Mouse (Mus musculus) liver, embryonic 14.5 days (tissue): ENCODE measurements around the gene Angel1. TPM values are rescaled to one million over a fixed set of nuclear protein-coding genes. Genes with fewer than 3 reads are reported as not detected.

Source experiments
- ATAC-seq: fragments of 200-750 bp; cut with Nextera tagmentation; 2 replicates; pipeline ENCODE4 v1.8.0; 2017; ENCODE audit warnings: moderate number of reproducible peaks, mild to moderate bottlenecking, moderate library complexity; ENCODE audit not compliant: insufficient read depth
- DNase-seq, 3 experiments: peaks; one replicate each; pipeline ENCODE4 v3.0.0-alpha.2; 2012 to 2013; ENCODE audit warnings: low read depth in 3 of 3, low spot score in 3 of 3
- H3K27ac ChIP-seq: fragments of 300-500 bp; sonication (generic); 2 replicates; pipeline ENCODE4 v1.5.1; 2014; ENCODE audit warnings: moderate library complexity, mild to moderate bottlenecking, control low read depth, inconsistent platforms
- H3K27me3 ChIP-seq: fragments of 300-500 bp; sonication (generic); 2 replicates; pipeline ENCODE4 v1.6.1; 2014; ENCODE audit warnings: mild to moderate bottlenecking, low read length, moderate library complexity; ENCODE audit not compliant: control insufficient read depth, insufficient read depth
- H3K36me3 ChIP-seq: fragments of 300-500 bp; sonication (generic); replicated peaks from 2 replicates; pipeline ENCODE4 v1.6.1; 2014; ENCODE audit warnings: low read depth; ENCODE audit not compliant: control insufficient read depth, insufficient read depth
- H3K4me1 ChIP-seq, 2 experiments: fragments of 200-500 bp in 1 of 2; fragments of 300-500 bp in 1 of 2; sonication (generic) in 1 of 2; replicated peaks; 2 replicates each; pipeline ENCODE4 v1.6.1; 2012 to 2014; ENCODE audit warnings: antibody characterized with exemption in 1 of 2, inconsistent platforms in 1 of 2, low read length in 1 of 2; ENCODE audit not compliant: control insufficient read depth in 2 of 2, insufficient read depth in 2 of 2
- H3K4me2 ChIP-seq: fragments of 300-500 bp; sonication (generic); 2 replicates; pipeline ENCODE4 v1.6.1; 2014; ENCODE audit warnings: low read depth, mild to moderate bottlenecking, control low read depth, moderate library complexity
- H3K4me3 ChIP-seq, 2 experiments: fragments of 200-500 bp in 1 of 2; fragments of 300-500 bp in 1 of 2; sonication (generic) in 1 of 2; 2 replicates each; pipeline ENCODE4 v1.5.1; 2012 to 2014; ENCODE audit warnings: low read depth in 2 of 2, low read length in 2 of 2, mild to moderate bottlenecking in 2 of 2, control low read depth in 1 of 2, inconsistent platforms in 1 of 2, moderate library complexity in 1 of 2; ENCODE audit not compliant: insufficient read depth in 1 of 2
- H3K9ac ChIP-seq: fragments of 300-500 bp; sonication (generic); replicated peaks from 2 replicates; pipeline ENCODE4 v1.6.1; 2014; ENCODE audit warnings: mild to moderate bottlenecking, control low read depth, moderate library complexity
- H3K9me3 ChIP-seq: fragments of 300-500 bp; sonication (generic); 2 replicates; pipeline ENCODE4 v1.6.1; 2016; ENCODE audit warnings: low read length, mixed read lengths; ENCODE audit not compliant: control insufficient read depth
- CTCF ChIP-seq: IDR thresholded peaks from 2 replicates; pipeline ENCODE4 v1.5.1; 2016; ENCODE audit warnings: antibody characterized with exemption, low read depth, control low read depth
- EP300 ChIP-seq: IDR thresholded peaks from 2 replicates; pipeline ENCODE4 v1.6.1; 2016; ENCODE audit warnings: antibody characterized with exemption, low read depth
- WGBS: fragments of 180-500 bp; shearing (Covaris S2); extraction: QIAGEN DNeasy Blood & Tissue Kit; methylation state at CpG from one replicate; pipeline ENCODE4 v1.1.7; 2014; ENCODE audit not compliant: insufficient replicate concordance; 5-methylcytosine and 5-hydroxymethylcytosine counted together
- polyA plus RNA-seq, 2 experiments: library from polyadenylated mRNA; depleted of rRNA in 1 of 2; stranded (reverse) in 1 of 2; unstranded in 1 of 2; fragments of >200 nt; fragmentation: Nextera tagmentation in 1 of 2; extraction: Ambion mirVana in 1 of 2; gene quantifications; 2 replicates each; pipeline versions ENCODE4 v1.2.1 to v1.2.3; 2012 to 2014

Angel1 gene
- polyA plus RNA-seq, 2 experiments, result 0.60 to 1.1 TPM

DNA sequence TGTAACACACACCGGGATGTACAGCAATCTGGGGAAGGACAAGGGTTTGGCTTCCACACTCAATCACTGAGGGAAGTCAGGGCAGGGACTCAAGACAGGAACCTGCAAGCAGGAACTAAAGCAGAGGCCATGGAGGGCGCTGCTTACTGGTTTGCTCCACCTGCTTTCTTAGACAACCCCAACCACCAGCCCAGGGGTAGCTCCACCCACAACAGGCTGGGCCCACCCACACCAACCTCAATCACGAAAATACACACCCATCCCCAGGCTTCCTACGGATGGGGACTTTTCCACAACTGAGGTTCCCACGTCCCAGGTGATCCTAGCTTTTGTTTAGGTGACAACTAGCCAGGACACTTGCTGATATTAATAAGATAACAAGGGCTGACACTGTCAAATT lies 20.4 kb downstream of the Angel1 start:
- ATAC-seq, result no peak
- DNase-seq, result no peak
- no peaks in the 10 kb centered on the region for H3K9me3 ChIP-seq
- H3K4me1 ChIP-seq, result no peaks in the 10 kb centered on the region
- no peak overlapping the region for H3K27ac ChIP-seq
- H3K4me2 ChIP-seq, result no peak overlapping the region
- TF ChIP-seq CTCF (no peak), EP300 (no peak)
- no peak overlapping the region for H3K9ac ChIP-seq
- H3K4me3 ChIP-seq, result no peak overlapping the region
- no peaks in the 10 kb centered on the region for H3K36me3 ChIP-seq
- WGBS, result 59% methylated on average over 5 of the region's 5 CpGs
- no peaks in the 10 kb centered on the region for H3K27me3 ChIP-seq

DNA sequence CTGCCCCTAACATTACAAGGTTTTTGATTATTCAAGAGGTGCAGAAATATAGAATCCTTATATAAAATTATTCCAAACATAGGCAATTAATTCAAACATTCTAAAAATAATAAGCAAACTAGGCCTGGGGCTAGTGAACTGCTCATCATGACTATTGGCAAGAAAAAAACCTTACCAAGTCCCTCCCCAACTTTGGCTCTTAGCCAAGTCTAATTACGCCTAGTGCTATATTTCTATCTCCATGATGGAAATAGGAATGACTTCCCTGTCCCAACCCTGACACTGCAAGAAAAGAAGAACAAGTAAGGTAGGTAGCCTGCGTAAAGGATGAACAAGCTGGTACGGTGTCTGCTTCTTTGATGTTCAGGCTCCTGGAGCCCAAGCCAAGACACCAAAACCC lies 23.6 kb downstream of the Angel1 start:
- Histone ChIP-seq H3K4me3 (no peak overlapping the region), H3K9ac (no peak overlapping the region), H3K27me3 (no peaks in the 10 kb centered on the region), H3K27ac (no peak overlapping the region), H3K4me1 (no peaks in the 10 kb centered on the region), H3K4me2 (no peak overlapping the region), H3K36me3 (no peaks in the 10 kb centered on the region), H3K9me3 (no peaks in the 10 kb centered on the region)
- TF ChIP-seq CTCF, result no peak
- no peak for DNase-seq
- WGBS, result 79% methylated on average over 3 of the region's 3 CpGs
- ATAC-seq, result no peak

DNA sequence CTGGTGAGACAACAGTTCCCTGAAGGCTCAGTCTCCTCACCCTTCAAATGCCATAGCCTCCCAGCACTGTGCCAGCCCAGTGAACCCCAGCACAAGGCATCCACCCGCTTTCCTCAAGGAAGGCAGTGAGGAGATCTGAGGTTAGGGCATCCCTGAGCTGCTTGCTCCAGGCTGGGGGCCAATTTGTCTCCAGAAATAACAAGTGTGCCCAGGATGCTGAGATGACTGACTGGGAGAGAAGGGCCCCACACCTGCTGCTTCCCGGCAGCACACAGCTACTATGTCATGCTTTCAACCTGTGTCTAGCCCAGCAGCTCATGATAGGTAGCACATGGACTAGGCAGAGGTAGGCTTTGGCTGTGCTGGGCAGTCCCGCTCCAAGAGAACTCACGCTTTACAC lies 24.8 kb downstream of the Angel1 start:
- DNase-seq (no peak), ATAC-seq (no peak)
- H3K9me3 ChIP-seq, result no peaks in the 10 kb centered on the region
- H3K27ac ChIP-seq, result no peak overlapping the region
- TF ChIP-seq EP300 (no peak), CTCF (no peak)
- H3K4me3 ChIP-seq, result no peak overlapping the region
- 67% methylated on average over 4 of the region's 4 CpGs for WGBS
- no peak overlapping the region for H3K4me2 ChIP-seq
- no peaks in the 10 kb centered on the region for H3K36me3 ChIP-seq
- H3K9ac ChIP-seq, result no peak overlapping the region
- H3K4me1 ChIP-seq, result no peaks in the 10 kb centered on the region
- H3K27me3 ChIP-seq, result no peaks in the 10 kb centered on the region

DNA sequence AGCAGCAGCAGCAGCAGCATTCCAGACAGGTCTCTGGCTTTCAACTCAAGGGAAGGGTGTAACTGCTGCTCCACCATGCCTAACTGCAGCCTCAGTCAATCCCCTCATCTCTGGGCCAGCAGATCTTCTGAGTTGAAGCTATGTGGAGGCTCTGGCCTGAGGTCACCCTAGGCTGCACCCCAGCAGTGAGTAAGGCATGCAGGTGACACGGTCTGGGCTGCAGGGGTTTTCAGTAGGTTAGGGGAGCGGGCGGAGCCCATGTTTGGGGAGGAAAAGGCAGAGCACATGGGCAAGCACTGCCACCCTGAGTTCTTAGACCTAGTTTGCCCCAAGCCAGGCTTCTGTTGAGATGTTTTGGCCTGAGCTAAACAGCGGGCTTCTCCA lies 25.3 kb downstream of the Angel1 start:
- Histone ChIP-seq H3K4me1 (no peaks in the 10 kb centered on the region), H3K27me3 (no peaks in the 10 kb centered on the region), H3K9ac (no peak overlapping the region), H3K27ac (no peak overlapping the region), H3K4me3 (no peak overlapping the region), H3K36me3 (no peaks in the 10 kb centered on the region), H3K4me2 (no peak overlapping the region), H3K9me3 (no peaks in the 10 kb centered on the region)
- ATAC-seq, result no peak
- no peak for TF ChIP-seq EP300
- no peak for TF ChIP-seq CTCF
- WGBS, result 58% methylated on average over 4 of the region's 4 CpGs
- DNase-seq, result no peak

DNA sequence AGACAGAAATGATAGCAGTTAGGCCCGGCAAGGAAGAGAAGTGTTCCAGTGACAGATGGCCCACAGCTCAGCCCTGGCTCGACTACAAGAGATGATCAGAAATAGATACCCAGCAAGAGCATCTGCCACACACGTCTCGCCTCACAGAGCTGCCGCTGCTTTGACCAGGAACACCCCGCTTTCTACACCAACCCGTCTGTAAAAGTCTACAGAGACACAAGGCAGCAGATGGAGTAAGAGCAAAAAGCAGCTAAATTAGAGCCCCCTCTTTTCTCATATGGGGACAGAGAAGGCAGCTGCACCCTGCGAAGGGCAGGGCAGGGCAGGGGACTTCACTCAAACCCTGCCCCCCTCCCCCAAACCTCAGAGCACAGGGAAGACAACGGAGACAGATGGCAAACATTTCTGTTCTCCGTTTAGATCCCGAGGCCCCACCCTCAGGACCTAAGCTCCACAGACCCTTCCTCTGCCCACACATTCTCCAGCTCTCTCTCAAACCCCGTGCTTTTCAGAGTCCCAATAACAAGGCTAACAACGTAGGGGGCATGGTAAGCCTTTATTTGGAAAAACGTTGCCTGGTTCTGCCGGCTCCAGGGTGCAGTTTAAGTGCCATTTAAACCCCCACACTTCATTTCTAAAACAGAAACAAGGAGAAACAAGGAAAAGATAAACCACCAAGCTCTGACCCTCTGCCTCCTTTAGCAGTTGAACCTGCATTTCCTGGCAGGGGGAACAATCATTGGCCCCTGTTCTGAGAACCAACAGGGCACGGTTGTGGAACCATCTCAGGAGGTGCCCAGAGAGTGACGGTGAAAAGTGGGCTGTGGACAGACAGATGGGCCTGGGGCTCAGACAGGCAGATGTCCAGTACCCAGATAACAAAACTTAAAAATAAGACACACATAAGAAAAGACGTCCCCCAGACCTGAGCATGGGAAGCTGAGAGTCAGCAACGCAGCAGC lies 26.0 kb downstream of the Angel1 start:
- no peak for DNase-seq
- WGBS, result 41% methylated on average over 19 of the region's 19 CpGs
- Histone ChIP-seq H3K9me3 (no peaks in the 10 kb centered on the region), H3K4me3 (no peak overlapping the region), H3K27me3 (no peaks in the 10 kb centered on the region), H3K36me3 (no peaks in the 10 kb centered on the region), H3K27ac (no peak overlapping the region), H3K9ac (no peak overlapping the region), H3K4me2 (no peak overlapping the region), H3K4me1 (no peaks in the 10 kb centered on the region)
- ATAC-seq, result no peak
- TF ChIP-seq CTCF, result no peak
- TF ChIP-seq EP300, result no peak
